Mouse (Mus musculus): ENCODE data around the gene Hs3st5. TPM values are rescaled to one million over a fixed set of nuclear protein-coding genes. Genes with fewer than 3 reads are reported as not detected.
"Not testable (repeated sequence)": the region's sequence is repeated elsewhere in the genome, so short reads cannot be mapped to it uniquely, and the experiment has no call there.

Gene Hs3st5
- 0.22 TPM in 2 replicates for polyA plus RNA-seq (2015; fragmentation: Nextera tagmentation; extraction: Ambion mirVana)

GRCm38 (mm10) chr10:36506727-36507555 is at the start of gene Hs3st5:
Gene Hs3st5 (plus strand): TSS chr10:36506814.
- DNase-seq (ENCODE audit: low spot score): no peak

- DNase-seq (ENCODE audit: low spot score): no peak
Measured at GRCm38 (mm10) chr10:36468664-36469063, 38.0 kb upstream of the Hs3st5 start.

- DNase-seq (ENCODE audit: low spot score): no peak
Measured at GRCm38 (mm10) chr10:36471135-36471534, 35.5 kb upstream of the Hs3st5 start.

- DNase-seq (ENCODE audit: low spot score): no peak
Measured at GRCm38 (mm10) chr10:36474834-36475233, 31.8 kb upstream of the Hs3st5 start.

GRCm38 (mm10) chr10:36477543-36477942 is 29.1 kb upstream of the Hs3st5 start:
- DNase-seq (ENCODE audit: low spot score): no peak

- no peak for DNase-seq (ENCODE audit: low spot score)
Measured at GRCm38 (mm10) chr10:36483362-36483761, 23.3 kb upstream of the Hs3st5 start.

- no peak for DNase-seq (ENCODE audit: low spot score)
Measured at GRCm38 (mm10) chr10:36484011-36484410, 22.6 kb upstream of the Hs3st5 start.

GRCm38 (mm10) chr10:36484728-36485300 is 21.8 kb upstream of the Hs3st5 start:
- DNase-seq (ENCODE audit: low spot score): no peak

- no peak for DNase-seq (ENCODE audit: low spot score)
Measured at GRCm38 (mm10) chr10:36493566-36493965, 13.0 kb upstream of the Hs3st5 start.

GRCm38 (mm10) chr10:36499713-36500112 is 6.9 kb upstream of the Hs3st5 start:
- no peak for DNase-seq (ENCODE audit: low spot score)

GRCm38 (mm10) chr10:36506033-36506726 is 434 bp upstream of the Hs3st5 start:
- no peak for DNase-seq (ENCODE audit: low spot score)

- DNase-seq (ENCODE audit: low spot score): no peak
Measured at GRCm38 (mm10) chr10:36507556-36507870, 899 bp downstream of the Hs3st5 start.

GRCm38 (mm10) chr10:36507991-36508546 is 1.5 kb downstream of the Hs3st5 start:
- DNase-seq (ENCODE audit: low spot score): no peak

GRCm38 (mm10) chr10:36509477-36509876 is 2.9 kb downstream of the Hs3st5 start:
- no peak for DNase-seq (ENCODE audit: low spot score)

- no peak for DNase-seq (ENCODE audit: low spot score)
Measured at GRCm38 (mm10) chr10:36523881-36524280, 17.3 kb downstream of the Hs3st5 start.

- DNase-seq (ENCODE audit: low spot score): no peak
Measured at GRCm38 (mm10) chr10:36533633-36534335, 27.2 kb downstream of the Hs3st5 start.

- peak; percentile 8 for DNase-seq (ENCODE audit: low spot score)
Measured at GRCm38 (mm10) chr10:36546622-36547021, 40.0 kb downstream of the Hs3st5 start.

- DNase-seq (ENCODE audit: low spot score): not testable (repeated sequence)
Measured at GRCm38 (mm10) chr10:36547713-36548112, 41.1 kb downstream of the Hs3st5 start.

- DNase-seq (ENCODE audit: low spot score): no peak
Measured at GRCm38 (mm10) chr10:36554057-36554456, 47.4 kb downstream of the Hs3st5 start.

- no peak for DNase-seq (ENCODE audit: low spot score)
Measured at GRCm38 (mm10) chr10:36554941-36555888, 48.6 kb downstream of the Hs3st5 start.

All from thymus, postnatal 0 days (tissue).